Mouse (Mus musculus) monocyte, adult 59 days (primary cell): ENCODE measurements around the gene Lman2l. TPM values are rescaled to one million over a fixed set of nuclear protein-coding genes. Genes with fewer than 3 reads are reported as not detected.

Experiments
- total RNA-seq, 2 experiments: library from RNA; stranded (reverse); gene quantifications; one replicate each; pipeline ENCODE4 v1.2.4; 2023

Lman2l gene
- 10 to 100 TPM; 37.5 to 39.6 TPM for total RNA-seq

GRCm38 (mm10) chr1:36444471-36445464 is at the start of gene Lman2l:
Gene Lman2l (minus strand): TSS chr1:36445271.

GRCm38 (mm10) chr1:36471181-36472105 is 26.4 kb upstream of the Lman2l start, which contains the start of gene Cnnm4:
Gene Cnnm4 (plus strand): TSS chr1:36471620.

GRCm38 (mm10) chr1:36371934-36372845 is 72.9 kb downstream of the Lman2l start, which contains the start of gene Fer1l5:
Gene Fer1l5 (plus strand): TSS chr1:36372291.

Other genes starting within 250 kb of the Lman2l start
- 10 to 100 TPM; 82.4 to 94.4 TPM for gene Uggt1, start 200.6 kb downstream of the Lman2l start, total RNA-seq
- 100 to 1,000 TPM; 240 to 311 TPM for gene Neurl3, start 170.6 kb downstream of the Lman2l start, total RNA-seq
- gene Arid5a, start 137.5 kb downstream of the Lman2l start, total RNA-seq, result 100 to 1,000 TPM; 117 to 133 TPM
- gene Kansl3, start 76.1 kb downstream of the Lman2l start, total RNA-seq, result 10 to 100 TPM; 69.2 to 82.0 TPM
- not detected for gene Fer1l5, start 73.0 kb downstream of the Lman2l start, total RNA-seq
- 10 to 100 TPM; 38.2 to 39.4 TPM for gene Cnnm4, start 26.3 kb upstream of the Lman2l start, total RNA-seq
- 10 to 100 TPM; 24.4 to 33.4 TPM for gene Cnnm3, start 66.6 kb upstream of the Lman2l start, total RNA-seq
- gene Ankrd23, start 91.6 kb upstream of the Lman2l start, total RNA-seq, result 1 to 10 TPM; 8.9 to 9.2 TPM
- not detected for gene Gm42417, start 94.2 kb upstream of the Lman2l start, total RNA-seq
- gene Ankrd39, start 102.2 kb upstream of the Lman2l start, total RNA-seq, result 10 to 100 TPM in 1 of 2 experiments, 1 to 10 TPM in 1; 9.2 to 13.0 TPM
- gene Sema4c, start 113.1 kb upstream of the Lman2l start, total RNA-seq, result 1 to 10 TPM; 3.8 to 4.4 TPM
- gene Fam178b, start 237.9 kb upstream of the Lman2l start, total RNA-seq, result not detected
- gene Cox5b, start 246.2 kb upstream of the Lman2l start, total RNA-seq, result 100 to 1,000 TPM; 237 to 244 TPM